Mouse (Mus musculus): ENCODE measurements around the gene Rasal2. TPM values are rescaled to one million over a fixed set of nuclear protein-coding genes. Genes with fewer than 3 reads are reported as not detected.

Gene Rasal2
- 11.1 TPM for polyA plus RNA-seq (2014; fragmentation: Illumina TruSeq; extraction: RNeasy Lipid Tissue Mini Kit (QIAGEN cat#74804); ENCODE audit: low read depth, low replicate concordance)

DNA sequence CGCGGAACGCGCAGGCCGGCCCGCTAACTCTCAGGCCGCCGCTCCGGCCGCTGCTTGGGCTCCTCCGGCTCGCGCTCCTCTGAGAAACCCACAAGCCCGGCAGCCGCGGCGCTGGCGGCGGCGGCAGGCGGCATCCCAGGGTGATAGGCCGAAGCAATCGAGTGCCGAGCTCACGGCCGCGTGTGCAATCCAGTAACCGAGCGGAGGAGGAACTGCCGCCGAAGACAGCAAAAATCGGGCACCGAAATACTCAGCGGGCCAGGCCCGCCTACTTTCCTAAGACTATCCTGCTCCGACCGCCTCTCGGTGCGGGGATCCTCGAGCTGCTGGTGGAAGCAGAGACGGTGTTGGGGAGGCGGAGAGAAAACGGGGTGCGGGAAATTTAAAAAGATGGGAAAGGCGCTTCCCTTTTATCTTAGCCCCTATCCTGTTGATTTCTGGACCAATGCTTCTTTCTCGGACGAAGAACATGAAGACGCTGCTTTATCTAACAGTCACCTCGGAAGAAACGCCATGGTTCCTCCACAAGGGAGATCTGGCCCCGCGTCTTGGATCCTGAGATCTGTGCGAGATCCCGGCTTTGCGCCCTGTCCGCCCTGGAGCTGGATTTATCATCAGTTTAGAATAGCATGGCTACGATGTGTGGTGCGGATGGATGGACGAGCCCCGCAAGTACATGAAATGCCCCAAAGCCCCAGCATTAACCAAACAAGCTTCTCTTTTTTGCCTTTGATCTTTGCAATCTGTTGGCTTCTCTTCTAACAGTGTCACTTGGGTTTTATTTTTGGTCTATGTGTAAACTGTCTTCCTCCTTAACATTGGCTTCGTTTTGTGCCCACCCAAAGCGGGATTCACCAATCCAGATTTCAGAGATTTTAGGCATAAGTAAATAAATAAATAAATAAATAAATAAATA, at the start of gene Rasal2:
TSS of gene Rasal2 (minus strand) at position 142 of the 916 bp plus-strand sequence.

DNA sequence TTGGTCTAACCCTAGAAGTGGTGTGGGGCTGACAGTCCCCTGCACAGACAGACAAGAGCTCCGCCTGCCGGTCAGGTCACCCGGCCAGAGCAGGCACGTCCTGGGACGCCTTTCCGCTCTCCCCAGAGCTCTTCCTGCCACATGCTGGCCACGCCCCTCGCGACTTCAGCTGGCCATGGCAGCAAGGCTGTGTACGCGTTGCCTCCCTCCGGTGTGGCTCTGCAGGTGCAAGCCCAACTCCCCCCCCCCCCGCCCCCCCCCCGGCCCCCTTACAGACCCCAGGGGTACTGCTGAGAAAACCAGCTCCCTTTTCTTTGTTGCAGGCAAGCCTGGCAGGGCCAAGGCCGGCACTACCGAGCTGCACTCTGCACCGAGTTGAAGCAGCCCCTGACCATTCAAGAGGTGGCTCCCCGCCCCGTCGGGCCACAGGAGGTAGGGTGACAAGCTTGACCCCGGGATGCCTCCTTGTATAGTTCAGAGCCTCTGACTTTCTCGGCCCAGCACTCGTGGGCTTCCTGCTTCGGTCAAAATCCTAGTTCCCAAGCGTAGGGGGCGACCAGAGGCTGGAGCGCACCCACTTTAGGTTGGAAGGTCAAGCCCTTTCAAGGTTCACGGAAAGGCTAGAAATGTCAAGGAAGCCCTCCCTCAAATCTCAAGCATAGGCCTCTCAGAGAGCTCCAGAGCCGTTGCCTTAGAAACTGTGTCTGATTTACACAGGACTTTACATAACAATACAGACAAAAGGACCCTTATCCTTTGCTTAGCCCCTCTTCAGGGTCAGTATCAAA, 46.2 kb upstream of the Rasal2 start, which contains the start of gene Cryzl2:
TSS of gene Cryzl2 (plus strand) at position 157 of the 788 bp plus-strand sequence.

DNA sequence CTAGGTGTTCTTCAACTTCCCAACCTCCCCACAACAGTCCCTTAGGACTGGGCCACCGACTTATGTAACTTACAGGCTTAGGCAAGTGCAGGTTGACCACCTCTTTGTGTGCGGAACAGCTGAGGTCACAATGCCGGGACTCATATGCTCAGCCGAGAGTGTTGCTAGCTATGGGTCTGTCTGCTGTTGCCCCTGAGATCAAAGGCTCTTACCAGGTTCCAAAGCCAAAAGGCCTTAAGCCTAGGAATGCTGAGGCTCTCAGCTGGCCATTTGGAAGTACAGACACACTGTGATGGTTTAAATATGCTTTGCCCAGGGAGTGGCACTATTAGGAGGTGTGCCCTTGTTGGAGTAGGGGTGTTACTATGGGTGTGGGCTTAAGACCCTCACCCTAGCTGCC, 303.8 kb downstream of the Rasal2 start, which contains the start of gene Tex35:
TSS of gene Tex35 (minus strand) at position 101 of the 400 bp plus-strand sequence.

Other genes with a start within 250 kb of the Rasal2 start
- gene Cryzl2, start 46.0 kb upstream of the Rasal2 start, polyA plus RNA-seq (2014; fragmentation: Illumina TruSeq; extraction: RNeasy Lipid Tissue Mini Kit (QIAGEN cat#74804); ENCODE audit: low read depth, low replicate concordance): 14.3 TPM
- gene Sec16b, start 94.1 kb upstream of the Rasal2 start, polyA plus RNA-seq (2014; fragmentation: Illumina TruSeq; extraction: RNeasy Lipid Tissue Mini Kit (QIAGEN cat#74804); ENCODE audit: low read depth, low replicate concordance): 16.1 TPM